16 mouse cellular contexts compared by ENCODE assay signal in the genomic region with DNA sequence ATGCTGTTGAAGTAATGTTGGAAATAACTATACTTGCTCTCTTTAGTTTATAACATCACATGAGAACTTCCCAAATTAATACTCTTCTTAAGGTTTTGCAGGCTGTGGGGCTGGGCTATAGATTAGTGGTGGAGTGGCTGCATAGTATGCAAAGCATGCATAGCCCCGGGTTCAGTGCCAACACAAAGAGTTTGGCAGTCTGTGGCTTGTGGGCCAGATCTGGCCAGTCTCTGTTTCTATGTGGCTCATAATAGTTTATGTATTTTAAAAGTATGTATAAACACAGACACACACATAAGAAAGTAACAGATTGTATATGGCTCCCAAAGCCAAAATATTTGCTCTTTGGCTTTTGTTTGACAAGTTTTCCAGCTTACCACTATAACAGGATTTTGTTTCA.
"Had no signal": no experiment of that assay in that cellular context is flagged by ENCODE, and none has a peak within 500 bp of the region (broad histone marks: within the 10 kb centered on the region; RNA-seq: fewer than 3 reads in every experiment).

No protein-coding gene starts in this region.

- ATAC-seq: intestine, embryonic 16.5 days; midbrain, embryonic 15.5 days had no signal

- H3K9ac ChIP-seq: liver, embryonic 13.5 days; midbrain, embryonic 12.5 days; midbrain, embryonic 15.5 days; neural tube, embryonic 12.5 days; neural tube, embryonic 15.5 days had no signal

- H3K27me3 ChIP-seq: liver, embryonic 13.5 days; midbrain, embryonic 12.5 days; midbrain, embryonic 15.5 days; neural tube, embryonic 12.5 days; neural tube, embryonic 15.5 days had no signal

- H3K4me1 ChIP-seq: liver, embryonic 13.5 days; midbrain, embryonic 12.5 days; midbrain, embryonic 15.5 days; neural tube, embryonic 12.5 days; neural tube, embryonic 15.5 days had no signal

- DNase-seq: kidney, adult 2 months; kidney, postnatal 36 days; layer of hippocampus, postnatal 36 days; liver, embryonic 13.5 days; lung, adult 2 months; right cerebral cortex, adult 18-20 months; right cerebral cortex, postnatal 14 days; right cerebral cortex, postnatal 4 days; thymus, postnatal 25 days had no signal

- H3K9me3 ChIP-seq: liver, embryonic 13.5 days; midbrain, embryonic 12.5 days; midbrain, embryonic 15.5 days; neural tube, embryonic 12.5 days; neural tube, embryonic 15.5 days had no signal

- H3K4me2 ChIP-seq: liver, embryonic 13.5 days; midbrain, embryonic 12.5 days; midbrain, embryonic 15.5 days; neural tube, embryonic 12.5 days; neural tube, embryonic 15.5 days had no signal

- H3K4me3 ChIP-seq: left cerebral cortex, adult 2 months; liver, embryonic 13.5 days; midbrain, embryonic 12.5 days; midbrain, embryonic 15.5 days; neural tube, embryonic 12.5 days; neural tube, embryonic 15.5 days had no signal

- H3K27ac ChIP-seq: kidney, postnatal 0 days; left cerebral cortex, adult 2 months; liver, embryonic 13.5 days; midbrain, embryonic 12.5 days; midbrain, embryonic 15.5 days; neural tube, embryonic 12.5 days; neural tube, embryonic 15.5 days had no signal
